ENCODE assay signal across 35 mouse cellular contexts in the genomic region with DNA sequence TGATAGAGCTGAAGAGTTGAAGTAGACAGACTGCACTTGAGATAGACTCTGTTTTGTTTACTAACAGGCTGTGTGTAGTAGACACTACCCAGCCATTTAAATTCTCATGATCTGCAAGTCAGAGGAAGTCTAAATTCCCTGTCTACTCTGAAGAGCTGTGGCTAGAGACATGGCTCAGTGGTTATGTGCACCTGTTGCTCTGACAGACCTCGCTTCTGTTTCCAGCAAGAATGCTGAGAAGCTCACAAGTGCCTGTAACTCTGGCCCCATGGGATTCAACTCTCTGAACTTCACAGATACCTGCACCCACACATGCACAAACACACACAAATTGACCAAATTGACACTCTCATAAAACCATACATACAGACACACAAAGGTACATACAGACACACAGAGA.
"Had no signal": no experiment of that assay in that cellular context is flagged by ENCODE, and none has a peak within 500 bp of the region (broad histone marks: within the 10 kb centered on the region; RNA-seq: fewer than 3 reads in every experiment).

No protein-coding gene starts in this region.

- H3K36me3 ChIP-seq: heart, embryonic 10.5 days; heart, embryonic 12.5 days; heart, embryonic 13.5 days; heart, embryonic 15.5 days; hindbrain, embryonic 10.5 days; hindbrain, embryonic 12.5 days; hindbrain, embryonic 13.5 days; hindbrain, embryonic 15.5 days; intestine, embryonic 15.5 days; kidney, embryonic 15.5 days had no signal

- DNase-seq: heart, postnatal 10 days; heart, postnatal 14 days; heart, postnatal 36 days; heart, postnatal 4 days; kidney, adult 11 months; kidney, adult 18-20 months; kidney, adult 2 months; kidney, adult 8-10 months; kidney, adult 9 months; kidney, postnatal 10 days; kidney, postnatal 14 days; kidney, postnatal 25 days; kidney, postnatal 36 days; kidney, postnatal 4 days; layer of hippocampus, adult 9-11 months; layer of hippocampus, postnatal 36 days had no signal

- H3K4me2 ChIP-seq: heart, embryonic 11.5 days; heart, embryonic 12.5 days; heart, embryonic 13.5 days; heart, embryonic 15.5 days; hindbrain, embryonic 12.5 days; hindbrain, embryonic 13.5 days; hindbrain, embryonic 14.5 days; hindbrain, embryonic 15.5 days; intestine, embryonic 15.5 days; kidney, embryonic 15.5 days had no signal

- ATAC-seq: hindbrain, embryonic 16.5 days; hindbrain, postnatal 0 days; inflammation-experienced regulatory T-cells, adult 6 months; intestine, embryonic 15.5 days; intestine, embryonic 16.5 days; intestine, postnatal 0 days had no signal

- H3K9ac ChIP-seq: heart, embryonic 12.5 days; heart, embryonic 13.5 days; heart, embryonic 15.5 days; hindbrain, embryonic 12.5 days; hindbrain, embryonic 13.5 days; hindbrain, embryonic 14.5 days; hindbrain, embryonic 15.5 days; intestine, embryonic 15.5 days; kidney, embryonic 15.5 days had no signal

- H3K9me3 ChIP-seq: heart, embryonic 12.5 days; heart, embryonic 15.5 days; hindbrain, embryonic 15.5 days; intestine, embryonic 15.5 days had no signal

- H3K4me3 ChIP-seq: heart, embryonic 10.5 days; heart, embryonic 12.5 days; heart, embryonic 13.5 days; heart, embryonic 15.5 days; hindbrain, embryonic 10.5 days; hindbrain, embryonic 12.5 days; hindbrain, embryonic 13.5 days; hindbrain, embryonic 15.5 days; intestine, embryonic 15.5 days; kidney, embryonic 15.5 days; layer of hippocampus, adult 2 months had no signal

- H3K27me3 ChIP-seq: heart, embryonic 12.5 days; heart, embryonic 13.5 days; heart, embryonic 15.5 days; hindbrain, embryonic 12.5 days; hindbrain, embryonic 13.5 days; hindbrain, embryonic 15.5 days; intestine, embryonic 15.5 days; kidney, embryonic 15.5 days had no signal

- H3K27ac ChIP-seq: heart, embryonic 10.5 days; heart, embryonic 13.5 days; heart, embryonic 15.5 days; hindbrain, embryonic 10.5 days; hindbrain, embryonic 12.5 days; hindbrain, embryonic 13.5 days; hindbrain, embryonic 14.5 days; hindbrain, embryonic 15.5 days; hindbrain, postnatal 0 days; intestine, embryonic 15.5 days; kidney, embryonic 15.5 days; kidney, postnatal 0 days; layer of hippocampus, adult 2 months had no signal

- H3K4me1 ChIP-seq: heart, embryonic 10.5 days; heart, embryonic 12.5 days; heart, embryonic 13.5 days; heart, embryonic 15.5 days; hindbrain, embryonic 10.5 days; hindbrain, embryonic 12.5 days; hindbrain, embryonic 13.5 days; hindbrain, embryonic 15.5 days; intestine, embryonic 15.5 days; kidney, embryonic 15.5 days had no signal
